Mouse (Mus musculus) left cerebral cortex, adult 11 months (tissue): Measurements from ENCODE around the gene Srsf6.

Experiments
- DNase-seq: peaks from one replicate; pipeline ENCODE4 v3.0.0; 2022; ENCODE audit warnings: low spot score

The Srsf6 gene

GRCm38 (mm10) chr2:162932706-162933105 is 1.4 kb downstream of the Srsf6 start:
- DNase-seq = no peak

- no peak for DNase-seq
Observed at GRCm38 (mm10) chr2:162934421-162934820, 3.1 kb downstream of the Srsf6 start.

DNA sequence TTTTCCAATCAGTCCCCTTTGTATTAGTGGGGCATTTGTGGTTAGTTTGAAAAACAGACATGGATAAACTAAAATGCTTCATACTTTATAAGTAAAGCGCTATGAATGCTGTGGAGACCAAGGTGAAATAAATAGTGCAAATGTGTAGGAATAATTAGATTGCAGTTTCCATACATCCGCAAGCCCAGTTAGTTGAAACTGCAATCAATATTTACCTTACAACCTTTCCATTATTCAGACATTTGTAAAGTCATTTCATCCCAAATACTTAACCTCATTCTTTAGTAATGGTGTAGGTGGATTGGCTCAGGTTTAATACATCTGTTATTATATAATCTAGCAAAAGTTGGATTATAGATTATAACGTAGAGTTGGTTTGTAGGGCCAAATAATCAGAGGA is 4.4 kb downstream of the Srsf6 start:
- no peak for DNase-seq

DNA sequence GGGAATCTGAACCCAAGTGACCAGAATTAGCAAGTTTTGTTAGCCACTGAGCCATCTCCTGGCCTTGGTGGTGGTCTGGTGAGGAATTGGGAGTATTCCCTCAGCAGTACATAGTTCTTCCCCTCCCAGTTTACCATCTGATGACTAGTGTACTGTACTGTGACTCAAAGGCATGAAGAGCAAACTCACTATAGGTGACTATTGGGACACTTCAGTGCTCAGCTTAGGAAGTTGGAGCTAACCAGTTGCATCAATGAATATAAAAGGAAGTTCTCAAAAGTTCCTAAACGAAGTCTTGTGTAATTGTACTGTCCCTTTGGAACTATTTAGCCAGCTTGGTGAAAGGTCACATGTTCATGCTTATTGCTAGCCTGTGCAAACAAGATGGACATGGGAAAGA is 8.2 kb downstream of the Srsf6 start:
- DNase-seq = no peak

DNA sequence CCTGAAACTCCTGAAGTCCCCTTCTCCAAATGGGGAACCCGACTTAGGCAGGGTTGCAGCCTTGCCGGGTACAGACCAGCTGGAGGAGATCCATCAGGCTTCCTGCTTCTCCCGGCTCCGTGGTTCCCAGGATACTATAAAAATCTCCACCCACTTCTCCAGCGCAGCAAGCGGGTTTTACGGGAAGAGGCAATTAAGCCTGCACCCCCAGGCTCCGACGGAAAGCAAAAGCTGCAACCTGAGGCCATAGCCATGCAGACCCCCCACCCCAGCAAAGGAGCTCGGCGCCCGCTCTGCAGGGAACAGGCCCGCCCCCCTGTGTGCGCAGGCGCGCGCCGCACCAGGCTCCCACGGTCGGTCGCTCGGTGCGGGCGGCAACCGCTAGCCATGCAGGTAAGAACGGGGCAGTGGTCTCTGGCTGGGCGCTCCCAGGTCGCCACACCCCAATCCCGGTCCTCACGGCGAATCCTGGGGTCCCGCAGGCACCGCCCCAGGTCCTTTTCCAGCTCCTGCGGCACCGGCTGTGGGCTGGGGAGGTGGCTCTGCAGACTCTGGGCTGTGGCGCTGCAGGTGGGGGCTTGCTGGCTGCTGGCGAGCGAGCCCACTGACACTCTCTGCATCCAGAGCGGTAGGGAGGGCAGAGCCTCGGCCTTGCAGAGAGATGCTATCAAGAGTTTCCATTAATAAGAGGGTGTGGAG is 12.0 kb downstream of the Srsf6 start, which contains the start of gene L3mbtl1:
TSS of gene L3mbtl1 (plus strand) at position 325 of the 699 bp plus-strand sequence.
- no peak for DNase-seq

- DNase-seq = no peak
Observed at GRCm38 (mm10) chr2:162943931-162944330, 12.6 kb downstream of the Srsf6 start.

GRCm38 (mm10) chr2:162946964-162947363 is 15.6 kb downstream of the Srsf6 start:
- DNase-seq = no peak

GRCm38 (mm10) chr2:162947736-162948135 is 16.4 kb downstream of the Srsf6 start:
- DNase-seq = no peak

GRCm38 (mm10) chr2:162948221-162948620 is 16.9 kb downstream of the Srsf6 start:
- DNase-seq = no peak

DNA sequence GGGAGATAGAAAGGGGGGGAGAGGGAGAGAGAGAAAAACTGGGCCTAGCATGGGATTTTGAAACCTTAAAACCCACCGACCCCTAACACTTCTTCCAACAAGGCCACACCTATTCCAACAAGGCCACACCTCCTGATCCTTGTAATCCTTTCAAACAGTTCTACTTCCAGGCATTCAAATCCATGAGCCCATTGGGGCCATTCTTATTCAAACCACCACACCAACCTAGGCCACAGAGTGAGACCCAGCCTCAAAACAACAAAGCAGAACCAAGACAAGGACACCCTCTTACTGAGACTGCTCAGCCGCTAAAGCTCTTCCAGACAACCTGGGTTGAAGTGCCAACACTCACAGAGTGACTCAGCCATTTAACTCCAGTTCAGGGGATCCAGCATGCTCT is 19.4 kb downstream of the Srsf6 start:
- no peak for DNase-seq

DNA sequence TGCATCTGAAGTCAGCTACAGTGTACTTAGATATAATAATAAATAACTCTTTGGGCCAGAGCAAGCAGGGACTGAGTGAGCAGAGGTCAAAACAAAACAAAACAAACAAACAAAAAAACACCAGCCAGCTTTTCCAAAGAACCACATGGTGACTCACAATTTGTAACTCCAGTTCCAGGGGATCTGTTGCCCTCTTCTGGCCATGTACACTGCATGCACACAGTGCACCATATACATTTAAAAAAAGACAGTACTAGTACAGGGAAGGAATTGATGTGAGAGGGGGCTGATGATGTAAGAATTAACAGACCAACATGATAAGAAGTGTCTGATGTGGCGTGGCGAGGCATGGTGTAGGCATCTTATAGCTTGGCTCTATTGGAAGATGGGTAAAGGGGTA is 25.5 kb downstream of the Srsf6 start:
- no peak for DNase-seq

DNA sequence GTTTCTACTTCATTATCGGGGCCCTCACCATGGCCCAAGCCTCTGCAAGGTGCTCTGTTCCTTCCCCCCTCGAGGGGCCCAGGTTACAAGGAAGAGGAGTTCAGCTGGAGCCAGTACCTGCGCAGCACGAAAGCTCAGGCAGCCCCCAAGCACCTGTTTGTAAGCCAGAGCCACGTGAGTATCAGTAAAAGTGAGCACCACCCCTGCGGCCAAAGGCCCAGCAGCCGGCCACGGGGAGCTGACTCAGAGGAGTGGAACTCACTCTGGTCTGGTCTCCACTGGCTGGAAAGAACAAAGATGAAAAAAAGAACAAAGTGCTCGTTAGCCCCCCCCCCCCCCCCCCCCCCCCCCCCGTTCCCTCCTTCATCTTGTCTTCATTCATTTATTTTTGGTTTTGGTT is 30.0 kb downstream of the Srsf6 start:
- DNase-seq = no peak

DNA sequence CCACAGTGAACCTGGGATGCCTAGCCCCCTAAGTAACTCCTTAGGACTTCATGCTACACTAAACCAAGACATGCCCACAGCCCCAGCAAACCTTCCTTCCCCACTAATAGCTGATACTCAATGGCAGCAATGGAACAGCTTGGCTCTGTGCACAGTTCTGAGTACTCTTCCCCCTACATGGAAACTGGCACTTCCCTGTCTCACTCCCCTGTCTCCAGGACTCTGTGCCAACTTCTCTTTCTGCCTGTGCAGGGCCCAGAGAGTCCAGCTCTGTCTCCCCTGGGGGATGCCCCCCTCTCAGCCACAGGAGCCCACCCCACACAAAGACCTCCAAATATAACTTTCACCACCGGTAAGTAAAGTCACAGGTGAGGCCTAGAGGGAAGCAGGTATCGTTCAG is 35.4 kb downstream of the Srsf6 start:
- no peak for DNase-seq

DNA sequence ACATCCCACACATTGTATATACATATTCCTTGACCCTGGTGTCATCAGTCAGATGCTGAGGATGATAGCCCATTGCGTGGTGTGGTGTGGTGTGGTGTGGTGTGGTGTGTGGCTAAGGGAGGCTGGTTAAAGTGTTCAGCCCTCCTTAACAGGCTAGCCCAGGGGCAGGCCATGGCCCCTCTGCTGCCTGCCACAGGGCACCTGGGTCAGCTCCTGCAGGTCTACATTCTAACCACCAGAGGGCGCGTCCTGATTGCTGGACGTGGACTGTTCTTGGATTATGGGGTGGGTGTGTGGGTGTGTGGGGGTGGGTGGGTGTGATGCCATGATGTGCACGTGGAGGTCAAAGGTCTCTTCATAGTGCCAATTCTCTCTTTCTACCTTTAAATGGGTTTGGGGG is 37.0 kb downstream of the Srsf6 start:
- no peak for DNase-seq

DNA sequence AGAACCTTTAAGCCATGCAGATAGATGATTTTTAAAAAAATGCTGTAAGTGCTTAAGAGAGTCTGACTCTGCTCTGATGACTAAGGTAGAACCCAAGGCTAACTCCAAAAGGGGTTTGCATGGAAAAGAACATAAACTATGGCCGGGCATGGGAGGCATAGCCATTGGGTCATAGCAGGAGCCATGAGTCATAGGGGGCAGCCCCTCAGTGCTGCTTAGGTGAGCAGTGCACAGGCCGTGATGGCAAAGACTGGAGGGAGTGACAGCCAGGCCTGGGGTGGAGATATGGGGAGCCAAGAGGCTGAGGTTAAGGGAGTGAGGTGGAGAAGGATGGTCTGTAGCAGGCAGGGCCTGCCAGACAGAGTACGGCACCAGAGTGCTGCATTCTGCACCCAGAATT is 37.8 kb downstream of the Srsf6 start:
- DNase-seq = no peak

DNA sequence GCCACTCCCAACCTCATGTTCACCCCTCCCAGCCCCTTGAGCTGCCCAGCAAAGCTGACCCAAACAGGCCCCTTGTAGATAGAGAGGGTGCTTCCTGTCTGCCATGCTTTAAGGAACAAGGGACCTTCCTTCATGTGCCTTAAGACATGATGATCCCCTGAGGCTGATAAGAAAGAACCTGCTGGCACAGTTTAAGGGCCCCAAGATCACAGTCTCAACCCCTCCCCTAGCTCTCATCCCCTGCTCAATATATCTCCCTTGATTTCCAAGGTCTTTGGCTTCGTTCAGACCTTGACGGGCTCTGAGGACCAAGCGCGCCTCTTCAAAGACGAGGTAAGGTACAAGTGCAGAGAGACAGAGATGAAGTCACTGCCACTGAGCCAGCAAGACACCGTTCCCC is 39.6 kb downstream of the Srsf6 start:
- no peak for DNase-seq

- DNase-seq = no peak
Observed at GRCm38 (mm10) chr2:162972752-162973151, 41.4 kb downstream of the Srsf6 start.

DNA sequence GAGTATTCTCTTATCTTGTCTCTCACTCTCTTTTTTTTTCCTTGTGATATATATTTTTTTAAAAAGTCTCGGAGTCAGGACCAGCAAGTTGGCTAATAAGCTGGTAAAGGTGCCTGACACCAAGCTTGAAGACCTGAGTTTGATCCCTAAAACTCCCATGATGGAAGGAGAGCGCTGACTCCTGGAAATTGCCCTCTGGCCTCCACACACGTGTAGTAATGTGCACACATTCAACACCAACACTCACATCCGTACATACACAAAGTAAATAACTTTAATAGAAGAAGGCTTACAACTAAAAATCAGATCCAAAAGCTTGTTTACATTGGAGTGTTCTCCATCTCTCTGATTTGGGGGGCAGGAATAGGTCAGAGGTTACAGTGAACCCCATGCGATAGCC is 41.9 kb downstream of the Srsf6 start:
- no peak for DNase-seq

DNA sequence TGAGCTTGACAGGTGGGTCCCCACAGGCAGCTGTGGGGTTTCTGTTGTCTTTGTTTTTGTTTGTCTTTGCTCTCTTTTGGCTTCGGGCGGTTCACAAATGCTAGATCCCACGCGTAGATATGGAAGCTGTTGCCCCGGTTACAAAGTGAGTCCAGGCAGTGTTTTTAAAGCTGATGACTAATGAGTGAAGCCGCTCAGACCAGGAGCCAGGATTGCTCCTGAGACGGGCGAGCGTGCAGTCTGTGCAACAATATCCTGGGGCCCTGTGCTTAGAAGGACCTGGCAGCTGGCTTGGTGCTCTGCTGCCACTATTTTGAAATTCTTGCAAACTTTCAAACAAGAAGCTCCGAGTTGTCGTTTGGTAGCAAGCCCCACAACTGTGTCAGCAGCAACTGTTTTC is 42.3 kb downstream of the Srsf6 start:
- DNase-seq = no peak

- DNase-seq = no peak
Observed at GRCm38 (mm10) chr2:162975157-162975775, 43.9 kb downstream of the Srsf6 start.

GRCm38 (mm10) chr2:162976001-162976400 is 44.7 kb downstream of the Srsf6 start:
- DNase-seq = no peak

- no peak for DNase-seq
Observed at GRCm38 (mm10) chr2:162984381-162984780, 53.1 kb downstream of the Srsf6 start.

DNA sequence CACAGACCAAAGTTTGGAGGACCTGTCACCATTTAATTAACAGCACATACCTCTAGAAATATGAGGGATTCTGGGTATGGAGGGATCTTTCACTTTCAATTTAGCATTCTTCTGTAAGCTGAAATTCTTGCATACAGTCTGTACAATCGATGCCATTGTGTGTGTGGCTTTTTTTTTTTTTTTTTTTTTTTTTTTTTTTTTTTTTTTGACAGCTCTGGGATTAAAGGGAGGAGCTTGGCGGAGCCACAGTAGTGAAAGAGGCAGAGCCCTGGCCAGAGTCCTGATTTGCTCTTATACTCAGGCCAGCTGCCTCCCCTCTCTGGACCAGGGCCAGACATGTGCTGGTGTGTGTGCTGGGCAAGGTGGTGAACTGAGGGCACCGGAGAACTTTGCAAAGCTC is 54.6 kb downstream of the Srsf6 start:
- no peak for DNase-seq
